Mouse (Mus musculus): ENCODE measurements around the gene Plxnb1.

Gene Plxnb1

DNA sequence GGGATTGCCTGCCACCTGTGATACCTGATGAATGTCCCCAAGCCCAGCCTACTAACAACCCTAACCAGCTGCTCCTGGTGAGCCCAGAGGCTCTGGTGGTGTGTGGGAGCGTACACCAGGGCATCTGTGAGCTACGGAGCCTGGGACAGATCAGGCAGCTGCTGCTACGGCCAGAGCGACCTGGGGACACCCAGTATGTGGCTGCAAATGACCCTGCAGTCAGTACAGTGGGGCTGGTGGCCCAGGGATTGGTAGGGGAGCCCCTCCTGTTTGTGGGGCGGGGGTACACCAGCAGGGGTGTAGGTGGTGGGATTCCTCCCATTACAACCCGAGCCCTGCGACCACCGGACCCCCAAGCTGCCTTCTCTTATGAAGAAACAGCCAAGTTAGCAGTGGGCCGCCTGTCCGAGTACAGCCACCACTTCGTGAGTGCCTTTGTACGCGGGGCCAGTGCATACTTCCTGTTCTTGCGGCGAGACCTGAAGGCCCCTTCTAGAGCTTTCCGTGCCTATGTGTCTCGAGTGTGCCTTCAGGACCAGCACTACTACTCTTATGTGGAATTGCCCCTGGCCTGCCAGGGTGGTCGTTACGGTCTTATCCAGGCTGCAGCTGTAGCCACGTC is 5.2 kb downstream of the Plxnb1 start:
- intact Hi-C loops (cut with DNase I), result no loop called here

DNA sequence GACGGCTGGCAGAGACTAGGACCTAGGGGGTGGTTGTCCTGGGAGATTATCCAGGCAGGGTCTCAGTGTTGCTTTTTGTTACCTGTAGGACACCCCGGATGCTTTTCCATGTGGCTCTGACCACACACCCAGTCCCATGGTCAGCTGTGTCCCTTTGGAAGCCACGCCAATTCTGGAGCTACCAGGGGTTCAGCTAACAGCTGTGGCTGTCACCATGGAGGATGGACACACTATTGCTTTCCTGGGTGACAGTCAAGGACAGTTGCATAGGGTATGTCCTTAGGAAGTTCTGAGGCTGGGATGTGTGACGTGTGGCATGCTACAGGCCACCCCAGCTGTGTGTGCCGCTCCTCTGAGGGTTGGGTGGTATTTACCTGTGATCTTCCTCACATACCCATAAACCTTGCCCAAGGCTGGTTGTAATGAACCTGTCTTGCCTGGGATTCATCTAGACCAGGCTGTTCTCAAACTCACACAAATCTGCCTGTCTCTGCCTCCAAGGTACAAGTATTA is 6.8 kb downstream of the Plxnb1 start:
- intact Hi-C loops (cut with DNase I), result no loop called here

DNA sequence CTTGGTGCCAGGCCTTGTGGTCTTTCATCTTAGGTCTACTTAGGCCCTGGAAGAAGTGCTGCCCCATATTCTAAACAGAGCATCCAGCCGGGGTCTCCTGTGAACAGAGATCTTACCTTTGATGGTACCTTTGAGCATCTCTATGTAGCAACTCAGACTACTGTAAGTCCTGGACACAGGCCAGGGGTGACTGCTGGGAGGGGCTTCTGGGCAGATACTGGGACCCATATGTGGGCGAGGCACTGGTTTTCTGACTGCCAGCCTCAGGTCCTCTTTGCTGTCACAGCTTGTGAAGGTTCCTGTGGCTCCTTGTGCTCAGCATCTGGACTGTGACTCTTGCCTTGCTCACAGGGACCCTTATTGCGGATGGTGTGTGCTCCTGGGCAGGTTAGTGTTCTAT is 7.4 kb downstream of the Plxnb1 start:
- intact Hi-C loops (cut with DNase I), result no loop called here

DNA sequence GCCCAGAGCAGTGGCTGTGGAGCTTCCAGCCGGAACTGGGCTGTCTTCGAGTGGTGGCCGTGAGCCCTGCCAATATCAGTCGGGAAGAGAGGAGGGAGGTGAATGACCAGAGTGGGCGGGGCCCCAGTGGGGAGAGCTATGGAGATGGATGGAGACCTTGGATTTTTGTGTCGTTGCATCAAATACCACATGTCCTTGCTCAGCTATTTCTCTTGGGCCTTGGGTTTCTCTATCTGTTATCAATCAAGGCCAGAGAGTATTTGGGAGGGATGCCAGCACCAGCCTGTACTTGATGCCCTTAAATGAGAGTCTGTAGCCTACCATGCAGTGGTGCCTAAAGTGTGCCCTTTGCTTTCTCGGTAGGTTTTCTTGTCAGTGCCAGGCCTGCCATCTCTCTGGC is 8.1 kb downstream of the Plxnb1 start:
- intact Hi-C loops (cut with DNase I), result no loop called here

DNA sequence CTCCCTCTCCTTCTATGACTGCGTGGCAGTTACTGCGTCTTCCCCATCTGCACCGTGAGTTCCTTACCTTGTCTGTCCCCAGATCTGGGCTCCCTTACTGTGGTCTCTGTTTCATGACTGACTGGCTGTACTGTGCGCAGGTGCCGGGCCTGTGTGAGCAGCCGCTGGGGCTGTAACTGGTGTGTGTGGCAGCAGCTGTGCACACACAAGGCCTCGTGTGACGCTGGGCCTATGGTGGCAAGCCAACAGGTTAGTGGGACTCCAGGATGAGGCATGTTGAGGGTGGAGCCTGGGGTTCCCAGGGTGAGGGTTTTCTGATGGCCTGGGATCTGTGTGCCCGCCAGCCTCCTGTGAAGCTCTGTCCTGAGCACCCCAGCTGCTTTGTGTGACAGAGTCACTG is 8.9 kb downstream of the Plxnb1 start:
- intact Hi-C loops (cut with DNase I), result no loop called here

DNA sequence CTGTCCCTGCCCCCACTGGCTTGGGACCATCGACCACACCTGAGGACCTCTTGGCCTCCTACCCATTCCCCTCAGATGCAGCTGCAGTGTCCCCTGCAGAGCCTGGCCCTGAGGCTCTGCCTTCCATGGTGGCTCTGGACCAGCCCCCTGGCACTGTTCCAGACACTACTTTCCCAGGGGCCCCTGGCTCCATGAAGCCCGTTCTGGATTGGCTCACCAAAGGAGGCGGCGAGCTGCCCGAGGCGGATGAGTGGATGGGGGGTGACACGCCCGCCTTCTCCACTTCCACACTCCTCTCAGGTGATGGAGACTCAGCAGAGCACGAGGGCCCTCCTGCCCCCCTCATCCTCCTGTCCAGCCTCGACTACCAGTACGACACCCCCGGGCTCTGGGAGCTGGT is 9.8 kb downstream of the Plxnb1 start:
- intact Hi-C loops (cut with DNase I), result no loop called here

DNA sequence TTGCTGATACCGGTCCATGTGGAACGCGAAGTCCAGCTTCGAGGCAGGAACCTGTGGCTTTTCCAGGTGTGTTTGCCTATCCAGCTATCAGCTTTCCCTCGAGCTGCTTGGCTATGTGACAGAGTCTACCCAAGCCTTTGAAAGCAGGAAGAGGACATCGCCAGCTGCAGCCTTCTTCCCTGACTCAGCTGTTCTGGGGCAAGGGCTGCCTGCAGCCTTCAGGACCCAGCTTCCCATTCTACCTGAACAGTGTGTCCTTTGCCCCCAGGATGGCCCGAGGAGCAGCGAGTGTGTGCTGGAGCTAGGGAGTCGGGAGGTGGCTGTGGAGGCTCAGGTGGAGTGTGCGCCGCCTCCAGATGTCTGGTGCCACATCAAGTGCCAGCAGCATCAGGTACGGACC is 10.5 kb downstream of the Plxnb1 start:
- intact Hi-C loops (cut with DNase I), result no loop called here

DNA sequence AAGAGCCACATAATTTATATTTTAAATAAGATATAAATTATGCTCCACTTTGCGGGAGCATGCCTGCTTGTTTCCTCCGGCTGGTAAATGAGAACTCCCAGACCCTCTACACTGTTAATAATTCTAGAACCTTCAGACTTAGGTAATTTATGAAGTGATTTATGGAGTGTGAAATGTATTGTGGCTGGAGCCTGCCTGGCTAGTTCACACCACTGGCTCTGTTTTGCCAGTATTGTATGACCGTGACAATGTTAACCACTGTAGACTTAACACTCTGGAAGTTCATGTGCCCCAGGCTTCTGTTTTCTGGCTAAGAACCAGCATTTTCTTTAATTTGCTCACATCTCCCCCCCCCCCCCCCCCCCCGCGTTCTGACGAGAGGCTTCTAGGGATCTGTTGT is 12.2 kb downstream of the Plxnb1 start:
- intact Hi-C loops (cut with DNase I), result no loop called here

DNA sequence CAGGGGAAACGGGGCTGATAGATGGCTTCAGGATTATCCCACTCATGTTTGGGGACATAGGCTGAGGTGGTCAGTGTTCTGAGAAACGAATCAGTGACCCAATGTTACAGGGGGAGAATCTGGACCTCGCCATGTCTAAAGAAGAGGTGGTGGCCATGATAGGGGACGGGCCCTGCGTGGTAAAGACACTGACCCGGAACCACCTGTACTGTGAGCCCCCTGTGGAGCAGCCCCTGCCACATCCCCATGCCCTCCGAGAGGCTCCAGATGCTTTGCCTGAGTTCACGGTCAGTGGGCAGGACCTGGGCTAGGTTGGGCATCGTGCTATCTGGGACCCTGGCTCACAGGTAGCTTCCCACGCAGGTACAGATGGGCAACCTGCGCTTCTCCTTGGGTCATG is 15.1 kb downstream of the Plxnb1 start:
- intact Hi-C loops (cut with DNase I), result no loop called here

DNA sequence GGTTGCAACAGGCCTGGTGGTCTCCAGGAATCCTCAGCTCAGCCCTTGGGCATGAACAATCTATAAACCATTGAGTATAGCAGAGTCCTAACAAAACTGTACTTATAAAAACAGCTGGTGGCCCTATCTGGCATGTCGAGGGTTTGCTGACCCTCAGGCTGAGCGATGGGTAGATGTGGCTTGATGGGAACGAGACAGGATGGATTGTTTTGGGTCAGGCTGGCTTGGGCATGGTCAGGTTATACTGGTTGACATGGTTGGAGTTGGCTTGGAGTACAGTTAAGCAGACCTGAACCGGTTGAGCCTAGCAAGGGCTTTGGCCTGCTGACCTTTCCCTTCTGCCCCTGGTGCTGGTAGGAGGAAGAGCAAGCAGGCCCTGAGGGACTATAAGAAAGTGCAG is 15.9 kb downstream of the Plxnb1 start:
- intact Hi-C loops (cut with DNase I), result no loop called here

DNA sequence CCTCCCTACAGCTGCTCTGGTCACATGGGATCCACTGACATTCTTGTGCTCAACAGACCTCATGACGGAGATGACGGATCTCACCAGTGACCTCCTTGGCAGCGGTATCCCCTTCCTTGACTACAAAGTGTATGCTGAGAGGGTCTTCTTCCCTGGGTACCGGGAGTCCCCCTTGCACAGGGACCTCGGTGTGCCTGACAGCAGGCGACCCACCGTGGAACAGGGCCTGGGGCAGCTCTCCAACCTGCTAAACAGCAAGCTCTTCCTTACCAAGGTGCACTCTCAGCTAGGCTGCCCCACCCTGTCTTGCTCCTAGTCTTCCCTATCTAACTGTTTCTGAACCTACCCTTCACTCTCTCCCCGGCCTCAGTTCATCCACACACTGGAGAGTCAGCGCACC is 16.4 kb downstream of the Plxnb1 start:
- intact Hi-C loops (cut with DNase I), result no loop called here

DNA sequence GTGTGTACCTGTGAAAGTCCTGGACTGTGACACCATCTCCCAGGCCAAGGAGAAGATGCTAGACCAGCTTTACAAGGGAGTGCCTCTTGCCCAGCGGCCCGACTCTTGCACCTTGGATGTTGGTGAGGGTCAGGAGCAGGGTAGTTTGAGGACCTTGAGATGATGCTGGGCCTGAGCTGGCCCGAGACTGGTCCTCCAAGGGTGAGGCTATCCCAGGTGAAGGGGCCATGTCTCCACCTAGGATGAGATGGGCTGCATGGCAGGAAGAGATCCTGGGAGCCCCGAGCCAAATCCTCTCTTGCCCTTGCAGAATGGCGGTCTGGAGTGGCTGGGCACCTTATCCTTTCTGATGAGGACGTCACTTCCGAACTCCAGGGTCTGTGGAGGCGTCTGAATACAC is 18.1 kb downstream of the Plxnb1 start:
- intact Hi-C loops (cut with DNase I), result no loop called here

DNA sequence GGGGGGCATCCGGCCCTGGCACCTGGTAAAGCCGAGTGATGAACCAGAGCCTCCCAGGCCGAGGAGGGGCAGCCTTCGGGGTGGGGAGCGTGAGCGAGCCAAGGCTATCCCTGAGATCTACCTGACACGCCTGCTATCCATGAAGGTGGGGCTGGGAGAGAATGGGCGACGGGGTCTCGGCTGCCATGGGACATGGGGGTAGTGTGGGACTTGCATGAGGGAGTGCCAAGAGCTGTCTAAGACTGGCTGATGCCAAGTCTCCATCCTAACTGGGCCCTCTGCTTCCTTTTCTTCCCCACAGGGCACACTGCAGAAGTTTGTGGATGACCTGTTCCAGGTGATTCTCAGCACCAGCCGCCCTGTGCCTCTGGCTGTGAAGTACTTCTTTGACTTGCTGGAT is 19.1 kb downstream of the Plxnb1 start:
- intact Hi-C loops (cut with DNase I), result no loop called here

DNA sequence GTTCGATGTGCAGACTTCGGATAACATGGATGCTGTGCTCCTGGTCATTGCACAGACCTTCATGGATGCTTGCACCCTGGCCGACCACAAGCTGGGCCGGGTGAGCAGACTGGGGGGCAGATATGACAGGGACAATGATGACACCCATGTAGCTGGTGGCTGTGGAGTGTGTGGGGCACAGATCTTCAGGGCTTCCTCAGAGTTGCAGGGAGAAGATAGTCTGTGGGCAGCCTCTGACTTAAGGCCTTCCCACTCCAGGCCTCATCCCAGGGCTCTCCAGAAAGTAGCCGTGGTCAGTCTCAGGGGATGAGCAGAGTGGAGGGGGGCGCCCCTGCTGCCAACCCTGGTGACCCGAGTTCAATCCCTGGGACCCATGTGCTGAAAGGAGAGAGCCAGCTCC is 19.7 kb downstream of the Plxnb1 start:
- intact Hi-C loops (cut with DNase I), result no loop called here

DNA sequence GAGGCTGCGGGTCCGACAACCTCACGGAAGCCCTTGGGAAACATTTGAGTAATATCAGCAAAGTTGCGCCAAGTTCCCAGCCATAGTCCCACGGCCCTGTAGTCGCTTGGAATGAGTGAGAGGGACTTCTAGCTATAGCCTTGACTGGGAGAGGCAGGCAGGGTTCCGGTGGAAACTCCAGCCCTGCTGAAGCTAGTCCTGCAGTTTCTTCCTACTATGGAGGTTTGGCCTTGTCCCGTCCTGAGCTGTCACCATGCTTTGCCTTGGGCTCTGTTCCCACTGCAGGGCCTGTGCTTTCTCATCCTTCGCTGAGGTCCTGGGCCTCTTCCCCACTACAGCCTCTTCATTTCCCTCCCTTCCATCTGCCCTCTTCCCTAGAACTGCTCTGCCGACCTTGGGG is 21.0 kb downstream of the Plxnb1 start:
- intact Hi-C loops (cut with DNase I), result no loop called here

DNA sequence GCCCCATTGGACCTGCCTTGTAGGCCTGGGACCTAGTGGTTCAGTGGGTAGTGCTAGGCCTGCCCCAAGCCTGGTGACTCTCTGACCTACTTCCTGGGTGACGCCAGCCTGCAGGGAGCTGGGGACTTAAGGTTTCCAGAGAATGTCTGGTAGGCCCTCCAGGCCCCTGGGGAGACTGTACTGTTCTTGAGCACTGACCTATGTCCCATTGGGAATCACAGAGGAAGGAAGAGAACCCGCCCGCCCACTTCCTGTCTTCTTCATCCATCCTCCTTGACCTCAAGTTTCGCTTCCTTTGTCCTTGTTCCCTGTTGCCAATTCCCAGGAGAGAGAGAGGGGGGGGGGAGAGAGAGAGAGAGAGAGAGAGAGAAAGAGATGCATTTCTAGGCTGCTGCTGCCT is 22.9 kb downstream of the Plxnb1 start:
- intact Hi-C loops (cut with DNase I), result no loop called here

DNA sequence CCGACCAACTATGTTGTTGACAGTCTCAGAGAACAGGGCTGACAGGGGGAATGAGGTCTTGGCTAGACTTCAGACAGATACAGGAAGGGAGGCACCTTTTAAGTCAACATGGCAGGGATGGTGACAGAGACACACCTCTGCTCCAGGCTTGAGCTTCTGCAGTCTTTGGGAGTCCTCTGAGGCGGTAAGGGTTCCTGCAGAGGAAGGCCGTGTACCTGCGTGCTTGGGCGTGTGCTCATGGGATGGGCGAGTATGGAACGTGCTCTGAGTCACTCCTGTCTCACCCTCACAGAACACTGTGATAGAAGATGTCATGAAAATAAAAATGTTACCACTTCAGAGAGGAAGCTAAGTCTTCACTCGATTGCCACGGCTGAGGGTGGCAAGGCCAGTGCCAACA is 24.4 kb downstream of the Plxnb1 start:
- intact Hi-C loops (cut with DNase I), result no loop called here

DNA sequence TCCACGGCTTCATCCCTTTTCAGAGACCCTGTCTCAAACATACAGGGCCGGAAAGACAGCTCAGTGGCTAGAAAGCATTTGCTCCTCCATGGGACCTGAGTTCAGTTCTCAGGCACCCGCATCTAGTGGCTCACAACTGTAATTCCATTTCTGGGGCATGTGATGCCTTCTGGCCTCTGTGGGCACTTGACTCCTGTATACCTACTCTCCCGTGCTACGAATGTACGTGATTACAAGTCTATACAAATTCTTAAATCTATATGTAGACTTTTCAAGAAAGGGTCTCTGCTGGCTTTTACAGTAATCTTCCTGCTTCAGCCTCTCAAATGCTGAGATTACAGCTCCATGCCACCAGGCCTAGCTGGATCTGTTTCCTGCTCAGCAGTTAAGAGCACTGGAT is 25.8 kb downstream of the Plxnb1 start:
- intact Hi-C loops (cut with DNase I), result loop anchor here (2.0 to 5.0 kb wide), 2 partner anchors 32 to 119 kb away; no protein-coding TSS in a partner anchor

DNA sequence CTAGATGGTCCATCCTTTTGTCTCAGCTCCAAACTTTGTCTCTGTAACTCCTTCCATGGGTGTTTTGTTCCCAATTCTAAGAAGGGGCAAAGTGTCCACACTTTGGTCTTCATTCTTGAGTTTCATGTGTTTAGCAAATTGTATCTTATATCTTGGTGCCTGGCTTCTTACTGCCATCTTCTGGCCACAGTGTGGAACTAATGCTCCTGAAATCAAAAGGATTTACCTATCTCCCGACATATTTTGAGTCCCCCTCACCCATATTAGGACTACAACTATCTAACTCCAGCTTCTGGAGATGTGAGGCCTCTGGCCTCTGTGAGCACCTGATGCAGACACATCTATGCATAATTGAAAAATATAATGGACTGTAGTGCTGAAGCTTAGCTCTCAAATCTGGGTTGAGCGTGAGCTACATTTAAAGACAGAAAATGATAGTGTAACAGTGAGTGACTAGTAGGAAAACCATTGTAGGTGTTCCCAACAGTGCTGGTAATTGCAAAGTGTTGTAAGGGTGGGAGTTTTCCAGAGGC is 27.4 kb downstream of the Plxnb1 start:
- intact Hi-C loops (cut with DNase I), result loop anchor here (5.0 kb wide), 1 partner anchor 120 kb away; no protein-coding TSS in a partner anchor

DNA sequence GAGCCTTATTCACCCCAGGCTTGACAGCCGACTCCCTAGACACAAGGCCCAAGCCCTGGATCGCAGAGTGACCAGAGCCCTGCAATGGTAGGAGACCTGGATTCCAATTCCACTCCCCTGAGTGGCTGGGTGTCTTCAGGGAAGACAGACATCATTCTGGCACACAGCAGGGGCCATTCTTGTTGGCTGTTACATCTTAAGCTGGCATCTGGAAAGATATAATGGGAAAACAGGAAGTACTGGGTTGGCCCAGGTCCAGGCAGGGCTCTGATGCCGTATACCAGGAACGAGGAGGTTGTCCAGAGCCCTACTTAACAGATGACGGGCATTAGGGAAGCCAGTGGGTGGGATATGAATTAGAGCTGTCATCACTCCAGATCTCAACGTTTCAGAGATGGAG is 28.1 kb downstream of the Plxnb1 start:
- intact Hi-C loops (cut with DNase I), result loop anchor here (5.0 kb wide), 1 partner anchor 121 kb away; no protein-coding TSS in a partner anchor

DNA sequence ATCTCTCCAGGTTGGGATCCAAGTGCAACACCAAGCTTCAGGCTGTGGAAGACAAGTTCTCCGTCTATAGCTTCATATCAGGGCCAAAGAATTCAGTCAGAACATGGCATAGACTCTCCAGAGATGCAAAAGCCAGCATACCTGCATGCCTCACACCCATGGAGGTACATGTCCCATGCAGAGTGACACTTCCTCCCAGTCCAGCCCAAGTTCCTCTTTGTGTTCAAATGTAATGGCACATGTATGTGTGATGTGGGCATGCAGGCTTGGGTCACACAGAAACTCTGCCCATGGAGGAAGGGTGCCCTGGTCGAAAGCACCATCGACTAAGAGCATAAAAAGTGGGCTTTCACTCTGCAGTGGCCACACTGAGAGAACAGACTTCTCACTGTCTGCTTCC is 29.0 kb downstream of the Plxnb1 start:
- intact Hi-C loops (cut with DNase I), result loop anchor here (5.0 kb wide), 1 partner anchor 122 kb away; no protein-coding TSS in a partner anchor

DNA sequence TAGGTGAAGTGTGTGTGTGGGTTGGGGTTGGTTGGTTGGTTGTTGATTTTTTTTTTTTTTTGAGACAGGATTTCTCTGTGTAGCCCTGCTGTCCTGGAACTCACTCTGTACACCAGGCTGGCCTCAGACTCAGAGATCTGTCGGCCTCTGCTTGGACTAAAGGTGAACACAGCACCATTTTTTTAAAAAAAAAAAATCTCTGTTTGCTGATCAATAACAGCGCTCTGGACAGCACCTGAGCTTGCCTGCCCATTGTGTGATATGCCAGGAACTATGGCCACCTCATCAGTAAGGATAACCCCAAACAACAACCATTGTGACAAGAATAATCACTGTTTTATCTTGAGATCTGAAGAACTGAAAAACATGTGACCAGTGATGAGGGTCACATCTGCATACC is 29.9 kb downstream of the Plxnb1 start:
- intact Hi-C loops (cut with DNase I), result no loop called here

DNA sequence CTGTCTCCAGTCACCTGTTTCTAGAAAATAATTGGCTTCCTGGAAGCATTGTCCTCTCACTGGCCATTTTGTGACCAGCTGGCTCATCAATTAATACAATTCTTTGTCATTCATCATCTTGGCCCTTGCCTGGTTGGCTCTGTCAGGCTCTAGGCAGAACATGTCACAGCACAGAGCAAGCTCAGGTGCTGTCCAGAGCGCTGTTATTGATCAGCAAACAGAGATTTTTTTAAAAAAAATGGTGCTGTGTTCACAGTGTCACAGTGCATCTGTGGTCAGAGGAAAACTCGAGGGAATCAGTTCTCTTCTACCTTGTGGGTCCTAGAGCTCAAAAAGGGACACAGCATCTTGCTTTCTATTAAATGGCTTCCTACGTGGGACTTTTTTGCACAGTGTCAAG is 30.3 kb downstream of the Plxnb1 start:
- intact Hi-C loops (cut with DNase I), result no loop called here
